20 mouse cellular contexts compared by ENCODE assay signal in genomic region chr12:73898281-73898680, GRCm38 (mm10). TPM values are rescaled to one million over a fixed set of nuclear protein-coding genes. Genes with fewer than 3 reads are reported as not detected.
"Had no signal": no experiment of that assay in that cellular context is flagged by ENCODE, and none has a peak within 500 bp of the region (broad histone marks: within the 10 kb centered on the region; RNA-seq: fewer than 3 reads in every experiment).

No protein-coding gene starts in this region.

- H3K4me3 ChIP-seq: neural tube, embryonic 13.5 days; neural tube, embryonic 15.5 days; stomach, embryonic 15.5 days had no signal

- H3K27ac ChIP-seq: neural tube, embryonic 13.5 days; neural tube, embryonic 15.5 days; stomach, embryonic 15.5 days; stomach, postnatal 0 days had no signal

- DNase-seq: retina, postnatal 1 day; right cerebral cortex, adult 18-20 months; right cerebral cortex, postnatal 14 days; right cerebral cortex, postnatal 25 days; right cerebral cortex, postnatal 4 days; spleen, adult 18-20 months; thymus, adult 18-20 months; thymus, adult 2 months; thymus, postnatal 14 days; thymus, postnatal 25 days; thymus, postnatal 36 days; thymus, postnatal 4 days had no signal

- H3K4me1 ChIP-seq: neural tube, embryonic 15.5 days; stomach, embryonic 15.5 days had no signal

- H3K9me3 ChIP-seq: neural tube, embryonic 13.5 days; neural tube, embryonic 15.5 days; stomach, embryonic 15.5 days had no signal

- H3K9ac ChIP-seq: neural tube, embryonic 13.5 days; neural tube, embryonic 15.5 days; stomach, embryonic 15.5 days had no signal

- H3K27me3 ChIP-seq: neural tube, embryonic 13.5 days; neural tube, embryonic 15.5 days; stomach, embryonic 15.5 days had no signal

- H3K36me3 ChIP-seq: neural tube, embryonic 13.5 days; neural tube, embryonic 15.5 days; stomach, embryonic 15.5 days had no signal

- H3K4me2 ChIP-seq: neural tube, embryonic 13.5 days; neural tube, embryonic 15.5 days; stomach, embryonic 15.5 days had no signal

RNA-seq across cellular contexts. Expression of gene Gm49321, which starts 39.2 kb away (rescaled TPM):
- total RNA-seq: neutrophil, adult 5-6 weeks had no signal
- polyA plus RNA-seq: small intestine, adult 2 months; testis, adult 2 months; thymus, adult 2 months; urinary bladder, adult 2 months had no signal
